Mouse (Mus musculus): ENCODE results near the gene Sh2d1a.

The Sh2d1a gene

GRCm38 (mm10) chrX:42502291-42503043 is at the start of gene Sh2d1a:
Gene Sh2d1a (plus strand): TSS chrX:42502453.
- no peak for DNase-seq

- DNase-seq = no peak
These were observed 49.3 kb upstream of the Sh2d1a start for GRCm38 (mm10) chrX:42453001-42453400.

DNA sequence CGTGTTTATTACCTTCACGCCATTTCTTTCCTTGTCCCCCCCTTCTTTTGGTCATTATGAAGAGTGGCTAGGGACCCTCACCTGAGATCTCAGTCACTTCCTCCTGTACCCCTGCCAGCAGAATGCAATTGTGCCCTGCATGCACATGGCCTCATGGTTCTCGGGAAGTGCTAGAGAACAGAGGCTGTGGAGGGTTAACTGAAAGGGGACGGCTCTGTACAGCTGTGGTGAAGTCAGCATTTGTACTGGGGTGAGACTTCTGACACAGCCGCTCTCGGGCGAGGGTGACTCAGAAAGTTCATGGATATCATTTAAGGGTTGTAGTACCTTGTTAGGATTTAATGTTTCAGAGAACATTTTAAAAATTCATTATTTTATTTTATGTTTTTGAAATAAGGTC is 47.7 kb upstream of the Sh2d1a start:
- DNase-seq = no peak

GRCm38 (mm10) chrX:42489446-42489845 is 12.8 kb upstream of the Sh2d1a start, which contains the start of gene Tex13c2:
Gene Tex13c2 (plus strand): TSS chrX:42489691.
- DNase-seq = no peak

DNA sequence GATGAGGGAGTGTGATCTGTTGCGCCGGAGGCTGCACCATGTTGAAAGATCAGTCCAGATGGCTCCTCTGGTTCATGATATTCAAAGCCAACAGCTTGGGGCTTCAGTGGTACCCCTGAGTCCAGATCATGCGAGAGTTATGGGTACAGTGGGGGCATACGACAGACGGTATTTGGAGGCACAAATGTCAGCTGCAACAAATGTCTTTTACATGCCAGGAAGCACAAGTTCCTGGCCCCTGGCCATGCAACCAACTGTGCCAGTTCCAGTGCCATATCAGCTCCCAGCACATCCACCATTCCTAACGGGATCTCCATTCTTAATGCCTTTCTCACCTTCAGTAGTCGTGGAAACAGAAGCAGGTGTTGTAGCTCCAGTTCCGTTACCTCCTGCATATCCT is 11.9 kb upstream of the Sh2d1a start:
- no peak for DNase-seq

GRCm38 (mm10) chrX:42500538-42500937 is 1.7 kb upstream of the Sh2d1a start:
- no peak for DNase-seq

DNA sequence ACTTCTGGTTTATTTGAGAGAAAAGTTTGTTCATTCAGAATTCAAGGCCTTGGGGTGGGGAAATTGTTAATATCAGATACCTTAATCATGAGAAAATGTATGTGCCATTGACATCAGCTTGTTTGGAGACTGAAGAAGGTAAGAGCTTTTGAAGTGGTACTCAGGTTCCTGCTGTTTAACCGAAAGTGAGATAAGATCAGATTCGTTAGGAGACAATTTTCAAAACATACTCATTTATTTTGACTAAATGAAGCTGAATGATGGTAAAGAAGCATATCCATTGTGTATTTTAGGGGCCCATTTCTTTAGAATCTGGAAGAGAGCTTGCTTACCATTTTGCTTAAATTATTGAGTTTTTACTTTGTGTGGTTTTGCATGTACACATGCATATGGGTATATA is 8.9 kb downstream of the Sh2d1a start:
- DNase-seq = no peak

- DNase-seq = no peak
These were observed 10.3 kb downstream of the Sh2d1a start for GRCm38 (mm10) chrX:42512567-42512966.

DNA sequence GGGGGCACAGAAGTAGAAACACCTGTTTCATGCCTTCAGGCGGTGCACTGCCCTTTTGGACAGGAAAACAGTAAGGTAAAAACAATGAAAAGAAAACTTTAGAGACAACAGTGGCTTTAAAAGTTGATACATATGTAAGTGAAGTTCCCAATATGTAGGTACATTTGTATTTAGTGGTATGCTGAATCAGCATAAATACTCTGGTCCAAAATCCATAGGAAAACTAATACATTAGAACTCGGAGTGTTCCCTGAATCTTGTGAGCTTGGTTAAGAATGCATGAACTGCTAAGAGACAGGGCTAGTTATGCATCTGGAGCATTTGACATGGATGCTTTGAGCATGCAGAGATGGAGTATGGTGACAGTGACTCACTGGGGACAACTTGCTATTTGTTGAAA is 20.6 kb downstream of the Sh2d1a start:
- no peak for DNase-seq

DNA sequence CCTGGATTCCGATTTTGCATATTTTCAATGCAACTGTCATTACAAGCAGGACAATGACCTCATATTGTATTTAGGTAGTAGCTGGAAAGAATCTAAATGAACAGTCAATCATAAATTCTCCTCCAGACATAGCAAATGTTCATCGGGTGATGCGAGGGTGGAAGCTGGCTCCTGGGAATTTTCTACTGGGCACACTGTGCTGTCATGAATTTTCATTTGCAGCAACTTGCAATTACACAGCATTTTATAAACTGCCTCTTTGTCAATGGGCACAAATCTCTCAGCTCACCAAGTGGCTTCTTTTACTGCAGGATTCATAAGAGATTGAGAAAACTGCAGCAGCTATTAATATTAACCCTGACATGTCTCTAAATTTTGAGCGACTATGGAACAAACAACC is 28.4 kb downstream of the Sh2d1a start:
- DNase-seq = no peak

DNA sequence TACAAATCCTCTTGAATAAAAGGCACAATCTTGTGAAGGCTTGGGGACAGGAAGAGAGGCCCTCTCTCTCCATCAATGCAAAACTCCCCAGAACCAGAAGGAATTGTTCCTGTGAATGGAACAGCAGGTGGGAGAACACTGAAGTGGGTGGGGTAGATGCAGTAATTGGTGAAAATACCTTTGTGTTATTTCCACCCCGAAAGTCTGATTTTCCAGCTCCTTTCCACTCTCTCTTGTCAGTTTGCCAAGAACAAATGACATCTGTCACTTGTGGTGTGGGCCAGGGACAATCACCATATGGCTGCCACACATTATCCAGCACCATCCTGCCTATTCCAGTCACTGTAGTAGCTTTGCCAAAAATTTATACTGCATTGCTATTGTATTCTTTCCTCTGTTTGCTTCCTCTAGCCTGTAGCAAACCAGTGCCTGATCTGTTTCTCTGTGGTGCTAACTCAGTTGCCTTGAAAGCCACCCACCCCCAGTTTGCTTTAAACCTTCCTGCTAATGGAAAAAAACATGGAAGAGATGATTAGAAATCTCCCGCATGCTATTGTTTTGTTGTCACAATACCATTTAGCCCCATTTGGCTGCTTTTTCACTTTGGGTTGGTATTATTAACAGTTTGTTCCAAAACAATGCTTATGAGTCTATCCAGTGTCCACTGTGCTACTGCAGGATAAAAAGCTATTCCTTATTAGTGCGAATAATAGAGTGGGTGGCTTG is 37.9 kb downstream of the Sh2d1a start:
- DNase-seq = no peak

DNA sequence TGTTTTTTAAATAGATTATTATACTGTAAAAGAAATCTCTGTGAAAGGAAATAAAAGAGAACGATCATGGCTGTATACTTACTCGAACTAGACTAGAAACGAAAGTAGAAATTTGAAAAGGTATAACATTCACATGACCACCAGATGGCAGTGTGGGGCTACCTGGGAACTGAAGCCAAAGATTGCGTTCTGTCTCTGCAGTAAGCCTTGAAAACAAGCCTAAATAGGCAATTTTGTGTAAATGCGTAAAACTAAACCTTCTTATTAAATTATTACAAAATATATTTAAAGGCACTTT is 38.5 kb downstream of the Sh2d1a start:
- DNase-seq = peak; percentile 62

GRCm38 (mm10) chrX:42545076-42545475 is 42.8 kb downstream of the Sh2d1a start:
- DNase-seq = no peak

DNA sequence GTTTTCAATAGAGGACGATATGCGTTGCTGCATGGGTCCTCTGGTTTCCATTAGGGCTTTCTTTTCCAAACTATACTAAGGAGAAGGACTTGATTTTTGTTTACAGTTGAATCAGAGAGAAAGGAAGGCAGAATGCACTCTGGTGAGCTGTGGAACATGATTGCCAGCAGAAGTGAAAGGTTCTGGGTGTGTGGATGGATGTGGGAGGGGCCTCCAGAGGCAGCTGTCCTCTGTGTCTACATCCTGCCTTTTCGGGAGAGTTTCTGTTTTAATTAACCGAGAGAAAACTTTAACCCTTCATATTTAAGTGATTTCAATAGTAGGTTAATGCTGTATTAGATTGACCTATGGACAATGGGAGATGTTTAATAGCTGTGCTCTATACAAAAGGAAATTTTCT is 46.3 kb downstream of the Sh2d1a start:
- no peak for DNase-seq

- peak; percentile 38 for DNase-seq
These were observed 55.0 kb downstream of the Sh2d1a start for GRCm38 (mm10) chrX:42557284-42557683.

GRCm38 (mm10) chrX:42558683-42559082 is 56.4 kb downstream of the Sh2d1a start:
- no peak for DNase-seq

Measured in kidney, adult 18-20 months (tissue).